Mouse (Mus musculus): ENCODE data around the gene Gm45140. TPM values are rescaled to one million over a fixed set of nuclear protein-coding genes. Genes with fewer than 3 reads are reported as not detected.

Gm45140 gene
- polyA plus RNA-seq, 1 experiment from 2014 or later, result 4.4 TPM

- no peaks in the 10 kb centered on the region for H3K36me3 ChIP-seq
- 84% methylated on average over 2 of the region's 2 CpGs for WGBS
- no peaks in the 10 kb centered on the region for H3K9me3 ChIP-seq (replicated peaks)
- no peak overlapping the region for H3K4me3 ChIP-seq
- H3K4me1 ChIP-seq, result no peaks in the 10 kb centered on the region
- H3K27ac ChIP-seq (replicated peaks), result no peak overlapping the region
- no peaks in the 10 kb centered on the region for H3K27me3 ChIP-seq (ENCODE audit: low read depth, poor library complexity, severe bottlenecking)
- no peak for DNase-seq (ENCODE audit: low spot score)
Measured at GRCm38 (mm10) chr6:87867256-87867655, 31.7 kb upstream of the Gm45140 start.

GRCm38 (mm10) chr6:87866211-87866610 lies 30.6 kb upstream of the Gm45140 start:
- Histone ChIP-seq H3K4me3 (no peak overlapping the region), H3K27ac (replicated peaks) (no peak overlapping the region), H3K36me3 (no peaks in the 10 kb centered on the region), H3K9me3 (replicated peaks) (no peaks in the 10 kb centered on the region), H3K27me3 (ENCODE audit: low read depth, poor library complexity, severe bottlenecking) (no peaks in the 10 kb centered on the region), H3K4me1 (no peaks in the 10 kb centered on the region)
- WGBS, result 82% methylated on average over 6 of the region's 6 CpGs
- no peak for DNase-seq (ENCODE audit: low spot score)

GRCm38 (mm10) chr6:87857071-87857470 lies 21.5 kb upstream of the Gm45140 start:
- H3K9me3 ChIP-seq (replicated peaks), result no peaks in the 10 kb centered on the region
- H3K4me3 ChIP-seq, result no peak overlapping the region
- H3K27ac ChIP-seq (replicated peaks), result no peak overlapping the region
- H3K4me1 ChIP-seq, result no peaks in the 10 kb centered on the region
- H3K27me3 ChIP-seq (ENCODE audit: low read depth, poor library complexity, severe bottlenecking), result no peaks in the 10 kb centered on the region
- H3K36me3 ChIP-seq, result no peaks in the 10 kb centered on the region
- 64% methylated on average over 1 of the region's 1 CpGs for WGBS
- no peak for DNase-seq (ENCODE audit: low spot score)

- H3K4me1 ChIP-seq, result peaks cover 22% of the 10 kb centered on the region
- no peak for DNase-seq (ENCODE audit: low spot score)
- H3K4me3 ChIP-seq, result no peak overlapping the region
- H3K27ac ChIP-seq (replicated peaks), result no peak overlapping the region
- peaks cover 5% of the 10 kb centered on the region for H3K36me3 ChIP-seq
- H3K27me3 ChIP-seq (ENCODE audit: low read depth, poor library complexity, severe bottlenecking), result no peaks in the 10 kb centered on the region
- 91% methylated on average over 4 of the region's 4 CpGs for WGBS
- H3K9me3 ChIP-seq (replicated peaks), result no peaks in the 10 kb centered on the region
Measured at GRCm38 (mm10) chr6:87853446-87853845, 17.9 kb upstream of the Gm45140 start.

- no peaks in the 10 kb centered on the region for H3K27me3 ChIP-seq (ENCODE audit: low read depth, poor library complexity, severe bottlenecking)
- peaks cover 21% of the 10 kb centered on the region for H3K36me3 ChIP-seq
- DNase-seq (ENCODE audit: low spot score), result no peak
- H3K4me1 ChIP-seq, result peaks cover 31% of the 10 kb centered on the region
- H3K27ac ChIP-seq (replicated peaks), result no peak overlapping the region; the same call in 1 of the 2 replicates
- no peak overlapping the region for H3K4me3 ChIP-seq
- WGBS, result 80% methylated on average over 6 of the region's 6 CpGs
- no peaks in the 10 kb centered on the region for H3K9me3 ChIP-seq (replicated peaks)
Measured at GRCm38 (mm10) chr6:87851871-87852270, 16.3 kb upstream of the Gm45140 start.

- peaks cover 31% of the 10 kb centered on the region for H3K4me1 ChIP-seq
- no peaks in the 10 kb centered on the region for H3K9me3 ChIP-seq (replicated peaks)
- DNase-seq (ENCODE audit: low spot score), result peak; percentile 96
- under 1% methylated on average over 55 of the region's 55 CpGs for WGBS
- no peaks in the 10 kb centered on the region for H3K27me3 ChIP-seq (ENCODE audit: low read depth, poor library complexity, severe bottlenecking)
- peaks cover 29% of the 10 kb centered on the region for H3K36me3 ChIP-seq
- H3K4me3 ChIP-seq, result peak within 1 kb of the TSS; percentile 97
- H3K27ac ChIP-seq (replicated peaks), result peak within 1 kb of the TSS; percentile 99
Measured at GRCm38 (mm10) chr6:87850900-87851614, 15.5 kb upstream of the Gm45140 start, which contains the start of gene Cnbp. Gene Cnbp (minus strand): TSS chr6:87851106.

GRCm38 (mm10) chr6:87850155-87850899 lies 14.7 kb upstream of the Gm45140 start:
- peak overlapping the region; percentile 97 for H3K4me3 ChIP-seq
- WGBS, result 0% methylated on average over 73 of the region's 73 CpGs
- H3K9me3 ChIP-seq (replicated peaks), result no peaks in the 10 kb centered on the region
- no peaks in the 10 kb centered on the region for H3K27me3 ChIP-seq (ENCODE audit: low read depth, poor library complexity, severe bottlenecking)
- H3K4me1 ChIP-seq, result peaks cover 31% of the 10 kb centered on the region
- DNase-seq (ENCODE audit: low spot score), result peak; percentile 64
- H3K27ac ChIP-seq (replicated peaks), result peak overlapping the region; percentile 99
- H3K36me3 ChIP-seq, result peaks cover 37% of the 10 kb centered on the region

- H3K4me3 ChIP-seq, result peak overlapping the region; percentile 97
- DNase-seq (ENCODE audit: low spot score), result peak; percentile 28
- H3K36me3 ChIP-seq, result peaks cover 42% of the 10 kb centered on the region
- no peaks in the 10 kb centered on the region for H3K9me3 ChIP-seq (replicated peaks)
- H3K27me3 ChIP-seq (ENCODE audit: low read depth, poor library complexity, severe bottlenecking), result no peaks in the 10 kb centered on the region
- H3K27ac ChIP-seq (replicated peaks), result peak overlapping the region; percentile 99
- H3K4me1 ChIP-seq, result peaks cover 31% of the 10 kb centered on the region
- WGBS, result under 1% methylated on average over 8 of the region's 8 CpGs
Measured at GRCm38 (mm10) chr6:87849780-87850154, 14.2 kb upstream of the Gm45140 start.

- no peaks in the 10 kb centered on the region for H3K27me3 ChIP-seq (ENCODE audit: low read depth, poor library complexity, severe bottlenecking)
- no peak overlapping the region for H3K4me3 ChIP-seq
- H3K4me1 ChIP-seq, result peaks cover 31% of the 10 kb centered on the region
- H3K27ac ChIP-seq (replicated peaks), result no peak overlapping the region
- peaks cover 72% of the 10 kb centered on the region for H3K36me3 ChIP-seq
- 91% methylated on average over 1 of the region's 1 CpGs for WGBS
- H3K9me3 ChIP-seq (replicated peaks), result no peaks in the 10 kb centered on the region
- DNase-seq (ENCODE audit: low spot score), result no peak
Measured at GRCm38 (mm10) chr6:87846813-87847212, 11.2 kb upstream of the Gm45140 start.

GRCm38 (mm10) chr6:87845031-87845695 lies 9.6 kb upstream of the Gm45140 start:
- Histone ChIP-seq H3K36me3 (peaks cover 77% of the 10 kb centered on the region), H3K4me1 (peaks cover 23% of the 10 kb centered on the region), H3K27ac (replicated peaks) (no peak overlapping the region), H3K9me3 (replicated peaks) (no peaks in the 10 kb centered on the region), H3K27me3 (ENCODE audit: low read depth, poor library complexity, severe bottlenecking) (no peaks in the 10 kb centered on the region), H3K4me3 (no peak overlapping the region)
- no peak for DNase-seq (ENCODE audit: low spot score)
- WGBS, result 94% methylated on average over 13 of the region's 13 CpGs

GRCm38 (mm10) chr6:87842254-87842653 lies 6.7 kb upstream of the Gm45140 start:
- H3K36me3 ChIP-seq, result peaks cover 60% of the 10 kb centered on the region
- no peak overlapping the region for H3K4me3 ChIP-seq
- no peak overlapping the region for H3K27ac ChIP-seq (replicated peaks)
- H3K4me1 ChIP-seq, result peaks cover 18% of the 10 kb centered on the region
- no peaks in the 10 kb centered on the region for H3K9me3 ChIP-seq (replicated peaks)
- H3K27me3 ChIP-seq (ENCODE audit: low read depth, poor library complexity, severe bottlenecking), result no peaks in the 10 kb centered on the region
- no peak for DNase-seq (ENCODE audit: low spot score)
- WGBS, result 27% methylated on average over 1 of the region's 1 CpGs

- WGBS, result 83% methylated on average over 8 of the region's 8 CpGs
- Histone ChIP-seq H3K4me1 (peaks cover 23% of the 10 kb centered on the region), H3K27ac (replicated peaks) (no peak overlapping the region), H3K27me3 (ENCODE audit: low read depth, poor library complexity, severe bottlenecking) (no peaks in the 10 kb centered on the region), H3K9me3 (replicated peaks) (no peaks in the 10 kb centered on the region), H3K36me3 (peaks cover 57% of the 10 kb centered on the region), H3K4me3 (no peak overlapping the region)
- no peak for DNase-seq (ENCODE audit: low spot score)
Measured at GRCm38 (mm10) chr6:87841635-87842034, 6.0 kb upstream of the Gm45140 start.

All from midbrain, embryonic 10.5 days (tissue).